Mouse (Mus musculus) heart, embryonic 11.5 days (tissue): ENCODE results near the gene Gm28038. TPM values are rescaled to one million over a fixed set of nuclear protein-coding genes. Genes with fewer than 3 reads are reported as not detected.

Experiments used
- ATAC-seq: fragments of 200-750 bp; cut with Nextera tagmentation; replicated peaks from 2 replicates; pipeline ENCODE4 v1.8.0; 2017; ENCODE audit warnings: moderate library complexity; ENCODE audit not compliant: insufficient number of reproducible peaks, low FRiP score, low TSS enrichment
- H3K27ac ChIP-seq: fragments of 300-500 bp; sonication (generic); 2 replicates; pipeline ENCODE4 v1.5.1; 2014; ENCODE audit warnings: mild to moderate bottlenecking, low read depth, low read length
- H3K27me3 ChIP-seq: fragments of 300-500 bp; sonication (generic); 2 replicates; pipeline ENCODE4 v1.6.1; 2014; ENCODE audit warnings: mild to moderate bottlenecking, low read length, mixed read lengths; ENCODE audit not compliant: control insufficient read depth, insufficient read depth
- H3K36me3 ChIP-seq: fragments of 300-500 bp; sonication (generic); 2 replicates; pipeline ENCODE4 v1.6.1; 2014; ENCODE audit warnings: mild to moderate bottlenecking, low read length, moderate library complexity, mixed read lengths; ENCODE audit not compliant: control insufficient read depth, insufficient read depth
- H3K4me1 ChIP-seq: fragments of 300-500 bp; sonication (generic); 2 replicates; pipeline ENCODE4 v1.6.1; 2014; ENCODE audit warnings: low read length; ENCODE audit not compliant: control insufficient read depth, insufficient read depth
- H3K4me2 ChIP-seq: fragments of 300-500 bp; sonication (generic); 2 replicates; pipeline ENCODE4 v1.6.1; 2014; ENCODE audit warnings: mild to moderate bottlenecking, moderate library complexity
- H3K4me3 ChIP-seq: fragments of 300-500 bp; sonication (generic); 2 replicates; pipeline ENCODE4 v1.5.1; 2014; ENCODE audit warnings: low read depth, low read length
- H3K9ac ChIP-seq: fragments of 300-500 bp; sonication (generic); 2 replicates; pipeline ENCODE4 v1.6.1; 2014; ENCODE audit warnings: mild to moderate bottlenecking, low read depth, low read length, moderate library complexity
- H3K9me3 ChIP-seq: fragments of 300-500 bp; sonication (generic); replicated peaks from 2 replicates; pipeline ENCODE4 v1.6.1; 2016; ENCODE audit warnings: low read length; ENCODE audit not compliant: control insufficient read depth
- WGBS: fragments of 180-500 bp; shearing (Covaris S2); extraction: QIAGEN DNeasy Blood & Tissue Kit; methylation state at CpG from one replicate; pipeline ENCODE4 v1.1.7; 2014; ENCODE audit not compliant: insufficient replicate concordance; 5-methylcytosine and 5-hydroxymethylcytosine counted together
- polyA plus RNA-seq: library from polyadenylated mRNA; unstranded; fragments of >200 nt; fragmentation: Nextera tagmentation; extraction: Ambion mirVana; gene quantifications from 2 replicates; pipeline ENCODE4 v1.2.1, GENCODE M21; 2014

The Gm28038 gene
- not detected in 2 replicates for polyA plus RNA-seq

GRCm38 (mm10) chr2:30280743-30281142, at the start of gene Gm28038:
Gene Gm28038, plus strand, starts transcription at chr2:30281043.
- H3K4me3 ChIP-seq, result no peak within 1 kb of the TSS
- 87% methylated on average over 11 of the region's 11 CpGs for WGBS
- H3K27ac ChIP-seq, result no peak within 1 kb of the TSS

GRCm38 (mm10) chr2:30235593-30235992, 45.2 kb upstream of the Gm28038 start:
- no peaks in the 10 kb centered on the region; the same call in 1 of the 2 replicates for H3K36me3 ChIP-seq
- H3K27ac ChIP-seq, result no peak overlapping the region
- peaks cover 22% of the 10 kb centered on the region for H3K4me1 ChIP-seq
- no peak overlapping the region for H3K4me2 ChIP-seq
- no peaks in the 10 kb centered on the region for H3K27me3 ChIP-seq
- no peak overlapping the region for H3K9ac ChIP-seq
- H3K4me3 ChIP-seq, result no peak overlapping the region
- 0 out of 2 replicates have a peak, but pooled peaks cover 2% of the 10 kb centered on the region for H3K9me3 ChIP-seq
- no peak for ATAC-seq
- 73% methylated on average over 5 of the region's 5 CpGs for WGBS

More at GRCm38 (mm10) chr2:30280743-30281142, at the start of gene Gm28038:
- ATAC-seq, result no peak
- Histone ChIP-seq H3K36me3 (no peaks in the 10 kb centered on the region), H3K4me2 (no peak within 1 kb of the TSS), H3K4me1 (peaks cover 8% of the 10 kb centered on the region), H3K9me3 (no peaks in the 10 kb centered on the region), H3K27me3 (no peaks in the 10 kb centered on the region), H3K9ac (no peak within 1 kb of the TSS)

GRCm38 (mm10) chr2:30236426-30237198, 44.2 kb upstream of the Gm28038 start:
- ATAC-seq, result no peak
- peaks cover 10% of the 10 kb centered on the region for H3K36me3 ChIP-seq
- peak overlapping the region; percentile 94 for H3K9ac ChIP-seq

GRCm38 (mm10) chr2:30237199-30237880, 43.5 kb upstream of the Gm28038 start, which contains the start of gene Lrrc8a:
Gene Lrrc8a, plus strand, starts transcription at chr2:30237715.
- Histone ChIP-seq H3K4me3 (peak within 1 kb of the TSS; percentile 95), H3K9me3 (no peaks in the 10 kb centered on the region), H3K4me2 (peak within 1 kb of the TSS; percentile 97), H3K4me1 (peaks cover 32% of the 10 kb centered on the region), H3K36me3 (peaks cover 12% of the 10 kb centered on the region), H3K27me3 (no peaks in the 10 kb centered on the region), H3K9ac (peak within 1 kb of the TSS; percentile 94), H3K27ac (peak within 1 kb of the TSS; percentile 92)
- ATAC-seq, result peak; percentile 94
- WGBS, result 2% methylated on average over 50 of the region's 67 CpGs

More at GRCm38 (mm10) chr2:30236426-30237198, 44.2 kb upstream of the Gm28038 start:
- Histone ChIP-seq H3K27me3 (no peaks in the 10 kb centered on the region), H3K9me3 (no peaks in the 10 kb centered on the region), H3K27ac (peak overlapping the region; percentile 92), H3K4me3 (peak overlapping the region; percentile 95), H3K4me2 (peak overlapping the region; percentile 97), H3K4me1 (peaks cover 30% of the 10 kb centered on the region)
- 4% methylated on average over 18 of the region's 18 CpGs for WGBS

GRCm38 (mm10) chr2:30237881-30238280, 43.0 kb upstream of the Gm28038 start:
- H3K4me1 ChIP-seq, result peaks cover 38% of the 10 kb centered on the region
- H3K27me3 ChIP-seq, result no peaks in the 10 kb centered on the region
- under 1% methylated on average over 38 of the region's 42 CpGs for WGBS

GRCm38 (mm10) chr2:30238906-30239465, 41.9 kb upstream of the Gm28038 start:
- Histone ChIP-seq H3K9me3 (no peaks in the 10 kb centered on the region), H3K4me1 (peaks cover 38% of the 10 kb centered on the region), H3K9ac (peak overlapping the region; percentile 94), H3K36me3 (peaks cover 12% of the 10 kb centered on the region), H3K27me3 (no peaks in the 10 kb centered on the region), H3K4me3 (peak overlapping the region; percentile 95), H3K4me2 (peak overlapping the region; percentile 97), H3K27ac (peak overlapping the region; percentile 18)
- ATAC-seq, result no peak
- WGBS, result 61% methylated on average over 3 of the region's 3 CpGs

More at GRCm38 (mm10) chr2:30237881-30238280, 43.0 kb upstream of the Gm28038 start:
- H3K9ac ChIP-seq, result peak overlapping the region; percentile 94
- ATAC-seq, result peak; percentile 84
- peak overlapping the region; percentile 97 for H3K4me2 ChIP-seq
- peaks cover 12% of the 10 kb centered on the region for H3K36me3 ChIP-seq
- no peaks in the 10 kb centered on the region for H3K9me3 ChIP-seq
- H3K4me3 ChIP-seq, result peak overlapping the region; percentile 95
- peak overlapping the region; percentile 92 for H3K27ac ChIP-seq

- Histone ChIP-seq H3K4me2 (peak overlapping the region; percentile 97), H3K4me1 (peaks cover 38% of the 10 kb centered on the region), H3K9ac (peak overlapping the region; percentile 34), H3K36me3 (peaks cover 12% of the 10 kb centered on the region), H3K4me3 (0 out of 2 replicates have a peak overlapping the region, but pooled peaks have one; percentile 95), H3K9me3 (no peaks in the 10 kb centered on the region), H3K27ac (peak overlapping the region; percentile 16), H3K27me3 (no peaks in the 10 kb centered on the region)
- ATAC-seq, result no peak
- WGBS, result 48% methylated on average over 4 of the region's 4 CpGs
Observed at GRCm38 (mm10) chr2:30239777-30240176, 41.1 kb upstream of the Gm28038 start.

GRCm38 (mm10) chr2:30240267-30240666, 40.6 kb upstream of the Gm28038 start, which contains the start of gene Gm28035:
Gene Gm28035, plus strand, starts transcription at chr2:30240567.
- peak within 1 kb of the TSS; percentile 16 for H3K27ac ChIP-seq
- peak within 1 kb of the TSS; percentile 95; the same call in 1 of the 2 replicates for H3K4me3 ChIP-seq
- WGBS, result 59% methylated on average over 2 of the region's 2 CpGs
- peak within 1 kb of the TSS; percentile 94 for H3K9ac ChIP-seq
- no peaks in the 10 kb centered on the region for H3K27me3 ChIP-seq
- no peak for ATAC-seq
- peaks cover 12% of the 10 kb centered on the region for H3K36me3 ChIP-seq
- H3K4me1 ChIP-seq, result peaks cover 38% of the 10 kb centered on the region
- H3K4me2 ChIP-seq, result peak within 1 kb of the TSS; percentile 97
- H3K9me3 ChIP-seq, result no peaks in the 10 kb centered on the region
